Mouse (Mus musculus): Measurements from ENCODE around the gene Gm4131.
"Not testable (repeated sequence)": the region's sequence is repeated elsewhere in the genome, so short reads cannot be mapped to it uniquely, and the experiment has no call there.

Gene Gm4131

DNA sequence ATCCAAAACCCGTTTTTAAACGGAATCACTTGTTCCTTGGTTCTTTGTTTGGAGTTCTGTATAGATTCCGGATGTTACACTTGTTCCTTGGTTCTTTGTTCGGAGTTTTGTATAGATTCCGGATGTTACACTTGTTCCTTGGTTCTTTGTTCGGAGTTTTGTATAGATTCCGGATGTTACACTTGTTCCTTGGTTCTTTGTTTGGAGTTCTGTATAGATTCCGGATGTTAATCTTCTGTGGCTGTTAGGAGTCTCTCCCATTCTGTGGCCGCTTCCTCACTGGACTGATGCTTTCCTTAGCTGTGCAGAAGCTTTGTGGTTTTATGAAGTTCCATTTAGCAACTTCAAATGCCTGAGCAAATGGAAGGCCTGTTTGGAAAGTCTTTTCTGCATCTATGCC lies at the start of gene Gm4131:
Gm4131 (minus strand) TSS at position 101 of the 400 bp plus-strand sequence.
- not testable (repeated sequence) for DNase-seq

DNA sequence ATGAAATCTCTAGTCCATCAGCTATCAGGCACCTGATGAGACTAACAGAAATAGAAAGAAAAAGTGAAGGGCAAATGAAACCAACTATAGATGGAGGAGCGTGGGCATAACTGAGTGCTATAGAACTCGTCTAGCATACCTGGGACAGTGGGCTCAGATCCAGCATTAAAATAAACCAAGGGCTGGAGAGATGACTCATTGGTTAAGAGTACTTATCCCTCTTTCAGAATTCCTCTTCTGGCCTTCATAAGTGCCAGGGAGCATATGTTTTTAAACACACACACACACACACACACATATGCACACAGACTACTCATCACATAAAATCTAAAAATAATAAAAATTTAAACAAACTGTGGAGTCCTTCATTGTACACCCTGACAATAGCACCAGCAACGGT lies 43.2 kb upstream of the Gm4131 start:
- DNase-seq: no peak

DNA sequence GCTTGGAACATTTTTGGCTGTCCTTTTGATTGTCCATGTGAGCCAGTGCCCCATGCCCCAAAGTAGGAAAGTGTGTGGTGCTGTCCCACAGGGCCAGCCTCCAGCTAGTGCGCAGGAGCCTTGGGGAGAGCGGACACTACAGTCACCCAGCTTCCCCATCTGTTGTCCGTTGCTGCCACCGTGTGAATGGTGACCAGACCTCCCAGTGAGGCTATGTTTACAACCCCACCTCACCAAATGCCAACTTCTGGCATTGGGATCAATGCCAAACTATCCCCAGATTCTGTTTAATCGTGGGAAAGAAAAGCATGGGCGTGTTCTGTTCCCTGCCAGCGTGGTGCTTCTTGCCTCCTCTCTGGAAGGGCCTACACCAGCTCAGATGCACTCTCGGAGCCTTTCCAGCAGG lies 41.1 kb upstream of the Gm4131 start:
- DNase-seq: no peak

DNA sequence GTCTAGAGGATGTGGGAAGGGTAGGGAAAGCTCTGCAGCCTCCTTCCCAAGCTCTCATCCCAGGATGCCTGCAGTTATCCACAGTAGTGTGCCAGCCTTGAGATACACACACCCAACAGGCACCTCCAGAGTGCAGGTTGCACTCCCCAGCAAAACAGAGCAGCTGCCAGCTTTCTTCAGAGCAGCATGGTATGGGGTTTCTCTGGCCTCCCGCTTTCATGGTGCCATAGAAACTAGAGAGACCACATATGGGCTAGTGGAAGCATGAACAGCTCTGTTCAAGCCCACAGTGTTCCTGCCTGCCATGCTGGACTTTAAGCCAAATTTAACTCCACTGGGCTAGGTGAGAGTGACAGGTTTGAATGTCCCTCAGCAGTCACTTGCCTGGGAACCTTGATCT lies 36.1 kb upstream of the Gm4131 start:
- DNase-seq: no peak

DNA sequence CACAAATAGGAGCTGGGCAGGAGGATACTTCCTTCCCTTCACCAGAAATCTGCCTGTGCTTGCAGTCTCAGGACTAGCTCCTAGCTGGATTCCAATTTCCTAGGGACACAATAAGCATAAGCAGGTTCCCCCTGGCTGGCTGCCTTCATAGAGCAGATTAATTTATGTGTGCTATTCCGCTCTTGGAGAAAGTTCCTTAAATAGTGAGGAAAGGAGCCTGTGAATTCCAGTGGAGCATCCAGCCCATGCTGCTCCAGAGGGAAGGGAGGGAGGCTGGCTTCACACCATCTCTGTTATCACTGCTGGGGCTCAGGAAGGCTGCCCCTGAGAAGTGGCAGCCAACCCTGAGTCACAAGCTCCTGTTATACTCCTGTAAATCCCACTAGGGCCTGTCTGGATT lies 35.5 kb upstream of the Gm4131 start:
- DNase-seq: no peak

DNA sequence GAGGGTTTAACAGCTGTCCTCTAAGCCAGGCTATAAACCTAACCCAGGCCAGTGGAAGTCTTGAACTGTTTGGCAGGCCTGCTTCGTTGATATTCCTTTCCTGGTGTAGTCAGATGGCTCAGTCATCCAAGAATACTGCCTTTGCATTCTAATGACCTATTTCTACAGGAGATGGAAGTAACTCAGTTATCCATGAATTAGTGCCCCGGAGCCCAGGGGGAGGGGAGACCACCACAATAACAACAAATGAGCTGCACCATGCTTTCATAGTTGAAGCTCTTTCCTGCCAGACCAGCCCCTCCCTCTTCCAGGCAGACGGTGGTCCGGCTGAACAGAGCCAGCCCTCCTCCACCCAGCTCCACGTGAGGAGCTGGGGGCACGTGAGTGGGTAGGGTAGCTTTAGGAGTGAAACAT lies 33.4 kb upstream of the Gm4131 start:
- DNase-seq: no peak

DNA sequence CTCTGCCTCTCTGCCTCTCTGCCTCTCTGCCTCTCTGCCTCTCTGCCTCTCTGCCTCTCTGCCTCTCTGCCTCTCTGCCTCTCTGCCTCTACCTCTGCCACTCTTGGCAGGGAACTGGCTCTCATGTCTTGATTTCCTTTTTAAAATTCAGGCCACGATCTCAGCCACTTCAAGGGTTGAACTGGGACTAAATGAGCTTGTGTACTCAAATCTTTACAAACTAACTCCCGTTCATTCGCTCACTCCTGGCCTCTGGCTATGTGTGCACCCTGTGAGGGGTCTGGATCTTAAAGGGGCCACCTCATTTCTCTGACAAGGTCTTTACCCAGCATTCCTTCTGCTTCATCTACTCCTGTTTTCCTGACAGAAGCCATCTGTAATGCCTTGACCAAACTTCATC lies 18.6 kb upstream of the Gm4131 start:
- DNase-seq: no peak

DNA sequence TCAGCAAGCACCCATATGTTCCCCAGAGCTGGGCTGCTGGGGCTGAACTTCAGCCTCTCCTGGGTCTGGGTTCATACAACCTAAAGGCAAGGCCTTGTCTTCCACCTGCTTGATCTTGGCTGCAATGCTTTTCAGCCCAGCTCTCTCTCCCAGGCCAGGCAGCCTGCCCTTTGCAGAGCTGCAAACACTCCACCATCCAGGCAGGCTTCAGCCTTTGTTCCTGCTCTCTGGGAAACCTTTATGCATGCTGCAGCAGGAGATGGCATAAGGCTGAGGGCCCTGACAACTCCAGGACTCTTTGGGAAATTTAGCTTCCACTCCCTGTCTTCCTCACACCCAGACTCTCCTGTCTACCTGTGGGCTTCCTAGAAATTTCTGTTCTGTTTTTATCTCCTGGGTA lies 17.9 kb upstream of the Gm4131 start:
- no peak for DNase-seq

DNA sequence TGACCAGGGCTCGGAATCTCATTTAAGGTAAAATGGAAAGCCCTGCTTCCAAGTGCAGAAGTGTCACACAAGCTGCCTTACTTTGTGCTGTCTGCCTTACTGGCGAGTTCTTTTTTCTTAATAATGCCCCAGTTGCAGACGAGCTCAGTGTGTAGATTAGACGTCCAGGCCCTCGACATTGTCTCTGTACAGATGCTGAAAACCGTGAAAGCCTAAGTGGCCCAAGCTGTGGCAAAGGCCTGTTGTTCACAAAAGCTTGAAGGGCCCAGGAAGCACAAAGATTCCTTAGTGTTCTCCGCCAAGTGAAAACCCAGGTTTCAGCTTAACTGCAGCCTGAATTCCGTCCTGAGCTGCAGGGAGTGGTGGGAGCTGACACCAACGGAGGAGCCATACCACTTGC lies 15.0 kb upstream of the Gm4131 start:
- no peak for DNase-seq

DNA sequence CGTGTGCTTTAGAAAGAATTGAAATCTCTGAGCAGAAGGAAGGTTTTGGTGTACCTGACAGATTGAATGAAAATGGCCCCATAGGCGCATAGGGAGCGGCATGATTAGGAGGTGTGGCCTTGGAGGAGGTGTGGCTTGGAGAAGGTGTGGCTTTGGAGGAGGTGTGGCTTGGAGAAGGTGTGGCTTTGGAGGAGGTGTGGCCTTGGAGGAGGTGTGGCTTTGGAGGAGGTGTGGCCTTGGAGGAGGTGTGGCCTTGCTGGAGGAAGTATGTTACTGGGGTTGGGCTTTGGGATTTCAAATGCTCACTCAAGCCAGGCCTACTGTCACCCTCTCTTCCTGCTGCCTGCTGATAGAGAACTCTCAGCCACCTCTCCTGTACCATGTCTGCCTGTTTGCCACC lies 14.2 kb upstream of the Gm4131 start:
- peak; percentile 9 for DNase-seq

DNA sequence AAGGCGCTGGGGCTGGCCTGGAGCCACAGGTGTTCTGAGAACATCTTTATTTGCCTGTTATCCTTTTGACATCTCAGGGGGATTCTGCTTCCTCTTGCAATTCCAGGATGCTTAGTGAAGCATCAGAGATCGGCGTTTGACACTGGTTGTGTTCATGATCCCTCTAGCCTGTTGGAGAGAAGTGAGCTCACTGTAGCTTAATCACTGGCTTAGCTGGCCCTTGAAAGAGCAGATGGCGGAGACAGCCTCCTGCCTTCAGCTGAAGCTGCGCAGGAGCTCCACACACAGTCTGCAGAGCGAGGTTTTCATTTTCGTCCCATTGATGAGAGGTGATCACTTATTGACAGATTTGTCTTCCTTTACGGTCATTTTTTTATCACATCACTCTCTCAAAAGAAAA lies 9.1 kb upstream of the Gm4131 start:
- DNase-seq: no peak

DNA sequence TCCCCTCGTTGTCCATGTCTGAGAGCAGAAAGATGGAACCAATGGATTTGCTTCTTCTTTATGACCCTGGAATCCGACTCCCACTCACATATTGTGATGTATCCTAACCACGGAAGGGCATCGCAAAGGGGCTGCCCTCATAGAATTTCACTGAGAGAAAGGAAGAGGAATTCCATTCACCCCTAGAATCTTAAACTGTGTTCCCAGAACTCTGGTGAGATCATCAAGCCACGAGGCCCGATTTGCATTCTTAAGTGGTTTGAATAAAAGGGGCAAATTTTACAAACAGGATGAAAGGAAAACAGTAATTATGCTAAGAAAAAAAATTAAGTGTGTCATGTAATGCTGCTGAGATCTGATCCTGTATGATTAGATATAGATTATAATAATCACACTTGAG lies 8.2 kb upstream of the Gm4131 start:
- no peak for DNase-seq

DNA sequence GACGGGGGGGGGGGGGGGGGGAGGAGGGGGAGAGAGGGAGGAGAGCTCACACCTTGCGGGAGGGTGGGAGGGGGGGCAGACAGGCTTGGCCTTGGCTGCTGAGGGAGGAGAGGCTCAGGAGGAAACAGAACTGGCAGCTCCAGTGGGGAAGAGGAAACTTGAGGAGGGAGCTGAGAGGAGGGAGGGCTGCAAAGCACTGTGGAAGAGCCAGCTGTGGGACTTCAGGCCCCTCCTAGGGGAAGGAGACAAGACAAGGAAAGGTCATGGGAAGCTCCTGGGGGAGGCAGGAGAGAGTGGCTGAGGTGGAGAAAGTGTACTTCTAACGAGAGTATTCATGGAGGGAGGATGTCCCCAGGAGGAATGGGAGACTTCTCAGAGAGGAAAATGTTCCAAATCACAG lies 6.7 kb upstream of the Gm4131 start:
- no peak for DNase-seq

DNA sequence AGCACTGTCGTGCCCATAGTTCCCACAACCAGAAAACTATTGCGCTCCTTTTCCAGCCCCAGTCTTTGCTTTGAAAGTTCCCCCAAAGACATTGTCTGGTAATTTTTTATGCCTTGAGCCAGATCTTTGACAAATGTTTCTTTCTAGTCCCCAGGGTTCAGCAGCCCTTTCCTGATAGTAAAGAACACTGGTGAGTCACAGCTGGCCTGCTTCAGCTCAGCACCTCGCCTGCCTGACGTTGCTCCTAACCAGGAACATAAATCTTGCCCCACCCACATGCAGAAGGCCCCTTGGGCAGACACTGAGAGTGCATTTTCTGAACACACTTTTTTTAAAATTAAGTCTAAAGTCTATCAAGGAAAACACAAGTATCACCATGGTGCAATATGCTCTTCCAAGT lies 3.6 kb upstream of the Gm4131 start:
- no peak for DNase-seq

DNA sequence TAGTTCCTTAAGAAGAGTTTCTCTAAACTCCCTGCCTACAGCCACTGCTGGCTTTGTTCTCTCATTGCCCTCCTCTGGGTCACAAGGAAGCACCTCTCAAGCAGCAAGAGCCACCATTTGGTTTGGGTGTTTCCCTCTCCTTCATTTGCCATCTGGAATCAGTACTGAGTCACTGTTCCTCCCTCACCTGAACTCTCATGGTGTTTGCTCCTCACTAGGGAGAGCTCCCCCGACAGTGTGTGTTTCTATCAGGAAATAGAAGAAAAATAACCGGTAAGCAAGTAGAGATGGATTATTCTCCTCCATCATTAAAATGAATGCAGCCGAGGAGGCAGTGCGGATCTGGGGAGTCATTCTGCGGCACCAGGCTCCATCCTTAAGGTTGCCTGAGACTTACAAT lies 2.7 kb upstream of the Gm4131 start:
- DNase-seq: no peak

DNA sequence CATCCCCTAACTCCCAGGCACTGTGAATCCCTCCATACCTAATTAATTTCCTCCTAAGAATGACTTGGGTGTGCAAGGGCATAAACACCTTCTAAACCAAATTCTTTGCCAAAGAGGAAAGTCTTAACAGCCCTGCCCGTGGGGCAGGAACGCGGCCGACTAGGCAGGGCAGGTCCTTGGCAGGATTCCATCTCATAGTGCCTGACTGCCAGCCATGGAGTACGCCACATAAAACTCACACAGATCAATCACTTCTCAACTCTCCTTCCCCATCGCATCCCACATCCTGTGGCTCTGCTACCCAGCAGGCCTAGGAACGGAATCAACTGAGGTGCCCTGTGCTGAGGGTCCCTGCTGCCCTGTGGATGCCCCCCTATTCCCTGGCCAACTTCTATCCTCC lies 3.0 kb downstream of the Gm4131 start:
- DNase-seq: no peak

DNA sequence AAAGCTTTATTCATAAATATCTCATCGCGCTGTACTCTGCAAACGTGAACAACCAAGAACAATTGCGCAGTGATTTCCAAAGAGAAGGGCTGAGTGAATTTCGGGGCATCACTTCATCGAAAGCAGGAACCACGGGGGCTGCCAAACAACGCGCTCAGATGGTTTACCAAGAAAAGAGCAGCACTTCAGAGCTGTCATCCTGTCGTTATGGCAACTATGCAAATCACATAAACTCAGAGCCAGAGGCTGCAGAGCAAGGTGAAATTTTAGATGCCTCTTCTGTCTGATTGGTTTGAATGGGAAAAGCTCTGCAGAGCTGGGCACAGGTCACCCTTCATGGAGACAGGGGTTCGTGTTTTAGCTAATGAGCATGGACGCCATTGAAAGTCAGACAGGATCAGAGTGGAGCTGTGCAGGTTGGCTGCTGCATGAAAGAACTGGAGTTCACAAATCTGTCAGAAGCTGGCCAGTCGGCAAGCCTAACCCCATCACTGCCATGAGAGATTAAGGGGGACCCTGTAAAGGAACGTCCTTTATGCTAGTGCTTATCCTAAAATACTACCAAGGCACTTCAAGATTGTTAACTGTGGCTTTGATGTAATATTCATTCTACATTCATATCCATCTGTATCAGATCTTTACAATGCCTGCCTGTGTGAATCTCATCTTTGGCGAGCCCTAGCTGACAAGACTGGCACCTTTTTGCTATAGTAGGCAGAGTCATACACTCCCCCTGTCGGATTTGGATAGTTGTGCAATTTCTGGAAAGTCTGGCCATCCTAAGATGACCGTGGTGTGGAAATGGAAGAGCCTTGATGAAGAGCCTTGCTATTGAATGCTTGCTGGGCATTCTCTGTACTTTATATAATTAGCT lies 4.6 kb downstream of the Gm4131 start:
- no peak for DNase-seq

DNA sequence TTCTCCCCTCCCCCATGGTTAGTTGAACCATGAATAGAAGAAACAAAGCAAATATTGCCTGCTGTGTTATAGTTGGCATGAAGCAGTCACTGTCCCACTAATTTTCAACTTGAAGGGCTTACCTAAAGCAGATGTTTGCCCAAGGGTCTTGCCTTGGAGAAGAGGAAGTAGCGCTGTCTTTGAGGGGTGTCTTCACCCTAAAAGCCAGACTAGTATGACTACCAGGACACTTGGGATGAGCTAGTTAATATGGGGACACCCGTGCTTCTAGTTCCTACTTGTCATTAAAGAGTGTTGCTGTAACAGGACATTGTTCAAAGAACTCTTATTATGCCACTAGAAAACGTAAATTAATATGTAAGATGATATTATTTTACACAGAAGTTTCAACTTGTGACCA lies 9.6 kb downstream of the Gm4131 start:
- no peak for DNase-seq

DNA sequence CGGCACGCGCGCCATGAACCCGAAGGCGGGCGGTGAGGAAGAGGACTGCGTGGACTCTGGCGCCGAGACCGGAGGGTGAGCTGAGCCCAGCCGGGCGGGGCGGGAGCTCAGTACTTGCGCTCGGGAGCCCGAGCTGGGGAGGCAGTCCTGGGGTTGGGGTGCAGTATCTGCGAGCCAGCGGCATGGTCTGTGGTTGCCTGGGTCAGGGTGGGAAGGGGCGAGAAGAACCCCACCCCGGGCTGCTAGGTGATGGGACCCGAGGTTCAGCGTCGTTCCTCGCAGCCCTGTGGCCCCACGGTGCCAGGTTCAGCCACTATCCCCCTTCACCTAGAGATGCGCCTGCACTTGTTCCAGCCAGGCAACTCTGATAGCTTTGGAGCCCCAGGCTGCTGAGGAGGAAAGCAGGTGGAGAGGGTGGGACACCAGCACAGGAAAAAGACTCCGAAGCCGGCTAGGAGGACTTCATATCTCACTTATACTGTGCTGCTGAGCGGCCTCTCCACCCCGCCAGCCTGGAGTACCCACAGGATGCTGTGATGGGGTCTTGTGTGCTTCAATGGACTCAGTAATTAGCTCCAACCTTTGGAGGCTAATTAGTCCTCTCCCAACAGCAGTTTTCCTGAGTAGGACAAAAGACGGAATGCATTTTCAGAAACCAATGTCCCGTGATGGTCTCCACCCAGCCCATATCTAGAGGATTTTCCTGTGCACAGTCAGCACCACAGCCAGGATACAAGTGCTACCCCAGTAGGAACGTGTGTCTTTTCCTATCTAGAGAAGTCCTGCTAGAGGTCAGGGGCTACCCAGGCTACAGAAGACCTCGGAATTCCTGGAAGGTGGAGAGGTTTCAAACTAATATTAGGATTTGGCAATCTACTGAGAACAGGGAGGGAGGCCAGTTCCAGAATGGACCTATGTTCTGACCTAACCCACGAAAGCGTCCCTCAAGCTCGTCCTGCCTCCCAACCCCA lies 10.6 kb downstream of the Gm4131 start:
- DNase-seq: no peak

DNA sequence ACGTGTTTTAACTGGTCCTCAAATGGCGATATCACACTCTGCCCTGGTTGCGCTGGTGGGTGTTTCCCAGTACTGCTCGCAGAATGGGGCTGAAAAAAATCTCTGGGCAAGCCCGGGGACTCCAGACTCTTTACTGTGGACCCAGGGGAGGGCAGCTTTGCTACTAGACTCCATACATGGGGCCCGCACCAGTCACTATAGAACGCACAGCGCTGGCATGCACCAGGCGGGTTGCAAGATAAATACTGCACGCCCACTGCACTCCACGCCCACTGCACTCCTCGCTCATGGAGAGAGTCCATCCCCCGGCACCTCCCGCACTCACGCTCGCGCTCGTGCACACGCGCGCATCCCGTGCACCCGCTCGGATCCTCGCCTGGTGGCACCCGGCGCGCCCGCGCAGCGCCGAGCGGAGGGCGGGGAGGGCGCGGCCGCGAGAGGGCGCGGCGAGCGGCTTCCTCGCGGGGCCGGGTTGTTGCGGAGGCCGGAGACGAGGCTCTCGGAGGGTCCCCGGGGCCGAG lies 11.4 kb downstream of the Gm4131 start, which contains the start of gene Fam124a:
Fam124a (plus strand) TSS at position 429 of the 521 bp plus-strand sequence.
- DNase-seq: peak; percentile 74

DNA sequence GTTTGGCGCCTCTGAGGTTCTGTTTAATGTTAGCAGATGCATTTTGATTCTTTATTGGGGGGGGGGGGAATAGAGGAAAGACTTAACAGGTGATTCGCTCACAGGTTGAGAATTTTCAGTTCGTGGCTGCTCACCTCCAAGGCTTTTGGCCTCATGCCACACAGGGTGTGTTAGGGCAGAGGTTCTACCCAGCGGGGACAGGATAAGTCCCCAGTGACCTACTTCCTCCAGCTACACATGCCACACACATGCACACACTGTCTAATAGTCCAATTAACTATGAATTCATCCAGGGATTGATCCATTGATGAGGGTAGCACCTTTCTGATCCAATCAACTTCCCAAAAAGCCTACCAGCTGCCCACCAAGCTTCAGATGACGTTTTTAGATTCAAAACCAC lies 12.9 kb downstream of the Gm4131 start:
- no peak for DNase-seq

DNA sequence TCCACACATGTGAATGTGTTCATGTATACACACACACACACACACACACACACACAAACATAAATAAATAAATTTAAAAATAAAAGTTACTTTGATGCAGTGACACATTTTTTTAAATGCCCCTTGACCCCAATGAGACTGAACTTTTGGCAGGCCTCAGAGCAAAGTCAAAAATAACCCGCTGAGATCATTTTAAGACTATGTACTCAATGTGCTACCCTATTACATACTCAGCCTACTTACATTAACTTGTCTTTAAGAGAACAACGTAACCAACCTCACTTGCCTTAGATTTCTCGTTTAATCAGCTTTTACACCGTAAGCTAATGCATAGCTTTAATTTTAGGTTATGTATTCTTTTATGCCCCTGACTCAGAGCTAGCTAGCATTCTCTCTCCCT lies 13.9 kb downstream of the Gm4131 start:
- DNase-seq: no peak

DNA sequence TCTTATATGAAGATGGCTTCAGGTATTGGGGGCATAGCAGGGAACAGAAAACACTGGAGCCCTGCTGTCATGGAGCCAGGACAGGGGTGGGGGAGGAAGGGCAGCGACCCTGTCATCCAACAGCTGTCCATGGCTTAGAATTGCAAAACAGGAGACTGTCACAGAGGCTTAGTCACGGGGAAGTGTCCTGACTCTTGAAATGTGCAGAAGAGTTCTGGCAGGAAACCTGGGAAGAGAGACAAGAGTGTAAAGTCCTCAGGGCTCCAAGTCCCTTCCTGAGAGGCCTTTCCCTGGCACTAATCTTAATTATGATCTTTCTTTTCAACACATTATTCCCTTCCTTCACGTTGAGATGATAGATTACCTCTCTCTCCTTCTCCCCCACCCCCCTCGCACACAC lies 16.6 kb downstream of the Gm4131 start:
- no peak for DNase-seq

DNA sequence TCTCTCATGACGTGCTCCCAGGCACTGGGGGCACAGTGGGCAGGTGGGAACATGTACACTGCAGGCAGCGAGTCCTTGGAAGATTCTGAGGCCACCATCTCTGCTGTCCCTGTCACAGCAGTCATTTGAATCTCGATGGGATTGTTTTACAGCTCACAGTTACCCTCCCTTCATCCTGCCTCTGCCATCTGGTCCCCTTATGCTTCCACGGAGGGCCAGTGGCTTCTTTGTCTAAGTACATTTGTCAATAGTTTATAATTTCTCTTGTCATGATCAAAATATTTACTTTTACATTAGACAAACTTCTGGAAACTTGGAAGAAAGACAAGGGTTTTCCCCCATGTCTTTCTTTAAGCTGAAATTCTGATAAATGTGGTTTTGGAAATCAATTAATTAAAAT lies 20.0 kb downstream of the Gm4131 start:
- no peak for DNase-seq
